Mouse (Mus musculus) left cerebral cortex, adult 8-10 months (tissue): ENCODE results near the gene Rpe. TPM values are rescaled to one million over a fixed set of nuclear protein-coding genes. Genes with fewer than 3 reads are reported as not detected.
"Not testable (repeated sequence)": the region's sequence is repeated elsewhere in the genome, so short reads cannot be mapped to it uniquely, and the experiment has no call there.

Source experiments
- DNase-seq, 2 experiments: peaks; one replicate each; pipeline ENCODE4 v3.0.0; 2022; ENCODE audit warnings: low spot score in 2 of 2
- total RNA-seq, 4 experiments: library from RNA; stranded (reverse); gene quantifications; 2 replicates each; pipeline ENCODE4 v1.2.4; 2022

Rpe gene
- total RNA-seq: 10 to 100 TPM; 30.0 to 36.2 (median 34.8) TPM

DNA sequence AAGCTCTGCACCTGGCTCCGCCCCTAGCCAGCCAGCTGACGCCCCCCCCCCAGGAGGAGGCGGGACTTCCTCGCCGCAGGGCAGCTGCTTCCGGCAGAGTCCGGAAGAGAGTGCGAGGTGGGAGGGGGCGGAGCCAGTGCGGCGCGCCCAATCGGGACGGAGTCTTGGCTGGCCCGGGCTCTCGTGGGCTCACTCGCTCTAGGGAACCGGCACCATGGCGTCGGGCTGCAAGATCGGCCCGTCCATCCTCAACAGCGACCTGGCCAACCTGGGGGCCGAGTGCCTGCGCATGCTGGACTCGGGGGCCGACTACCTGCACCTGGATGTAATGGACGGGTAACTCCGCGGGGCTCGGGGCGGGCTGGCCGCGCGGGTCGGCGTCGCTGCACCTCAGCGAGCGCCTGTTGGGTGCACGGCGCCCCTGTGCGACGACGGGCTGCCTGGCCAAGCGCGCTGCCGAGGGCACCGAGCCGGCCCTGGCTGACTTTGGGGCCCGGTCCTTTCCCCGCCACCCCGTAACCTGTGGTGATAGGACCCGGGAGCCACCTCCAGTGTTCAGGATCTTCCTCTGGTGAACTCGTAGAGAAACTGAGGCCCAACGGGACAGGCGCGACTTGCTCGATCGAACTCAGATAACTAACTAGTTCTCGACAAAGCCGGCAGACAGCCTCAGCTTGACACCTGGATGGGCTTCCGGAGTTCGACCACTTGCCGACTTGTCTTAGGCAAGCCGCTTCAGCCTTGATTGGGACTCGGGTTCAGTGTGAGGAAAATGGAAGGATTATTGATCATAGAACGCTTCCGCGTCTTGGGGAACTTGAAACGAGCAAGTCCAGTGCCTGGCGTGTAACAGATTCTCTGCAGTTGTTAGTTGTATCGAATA, at the start of gene Rpe:
TSS of gene Rpe (plus strand) at position 139 of the 883 bp plus-strand sequence.
- DNase-seq: peak; percentile 82 to 92

DNA sequence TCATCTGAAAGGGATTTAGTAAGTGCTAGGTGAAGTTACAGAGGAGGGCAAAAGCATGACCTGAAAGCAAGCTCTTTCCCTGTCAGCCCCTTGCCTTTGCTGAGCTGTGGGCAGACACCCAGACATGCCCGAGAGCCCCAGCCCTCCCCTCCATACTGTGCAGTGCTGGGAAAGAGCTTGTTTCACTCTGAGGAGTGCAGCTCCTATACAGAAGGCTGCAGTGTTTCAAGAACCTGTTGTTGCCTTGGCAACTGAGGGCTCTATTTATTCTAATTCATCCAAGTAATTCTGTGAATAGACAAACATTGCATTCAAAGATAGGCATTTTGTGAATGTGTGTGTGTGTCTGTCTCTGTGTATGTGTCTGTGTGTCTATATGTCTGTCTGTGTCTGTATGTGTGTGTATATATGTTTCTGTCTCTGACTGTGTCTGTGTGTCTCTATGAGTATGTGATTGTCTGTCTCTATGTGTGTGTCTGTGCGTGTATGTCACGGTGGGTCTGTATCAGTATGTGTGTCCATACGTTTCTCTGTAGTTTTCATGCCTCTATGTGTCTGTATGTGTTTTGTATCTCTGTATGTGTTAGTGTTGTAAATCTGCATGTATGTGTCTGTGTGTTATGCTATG, 45.4 kb upstream of the Rpe start:
- no peak for DNase-seq

DNA sequence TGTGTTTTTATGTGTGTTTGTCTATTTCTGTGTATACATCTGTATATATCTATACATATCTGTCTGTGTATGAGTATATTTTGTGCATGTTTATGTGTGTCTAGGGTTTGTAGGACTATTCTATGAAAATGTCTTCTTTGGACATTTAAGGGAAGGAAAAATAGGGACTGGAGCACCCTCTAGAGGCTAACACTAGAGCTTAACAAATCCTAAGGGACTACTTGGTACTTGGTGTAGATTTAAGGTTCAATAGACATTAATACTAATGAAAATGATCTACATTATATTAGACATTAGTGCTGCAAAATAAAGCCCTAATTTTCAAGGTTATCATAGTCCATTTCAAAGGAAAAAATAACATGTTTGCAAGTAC, 44.9 kb upstream of the Rpe start:
- DNase-seq: no peak

DNA sequence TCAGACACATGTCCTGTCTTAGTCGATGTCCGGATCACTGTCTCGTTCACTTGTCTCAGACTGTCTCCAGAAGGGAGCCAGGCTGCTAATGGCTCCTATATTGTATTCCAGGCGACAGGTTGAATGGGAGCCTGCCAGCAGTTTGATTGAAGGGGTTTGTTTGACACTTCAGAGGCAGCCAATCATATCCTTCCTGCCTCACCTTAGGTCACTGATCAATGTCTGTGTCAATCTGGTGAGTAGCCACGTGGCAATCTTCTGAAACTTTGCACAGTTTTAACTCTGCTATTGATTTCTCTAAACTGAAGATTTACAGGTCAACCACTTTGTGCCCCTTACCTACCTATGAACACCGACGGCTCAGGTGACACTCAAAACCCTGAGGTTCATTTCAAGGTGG, 29.2 kb upstream of the Rpe start:
- no peak for DNase-seq

DNA sequence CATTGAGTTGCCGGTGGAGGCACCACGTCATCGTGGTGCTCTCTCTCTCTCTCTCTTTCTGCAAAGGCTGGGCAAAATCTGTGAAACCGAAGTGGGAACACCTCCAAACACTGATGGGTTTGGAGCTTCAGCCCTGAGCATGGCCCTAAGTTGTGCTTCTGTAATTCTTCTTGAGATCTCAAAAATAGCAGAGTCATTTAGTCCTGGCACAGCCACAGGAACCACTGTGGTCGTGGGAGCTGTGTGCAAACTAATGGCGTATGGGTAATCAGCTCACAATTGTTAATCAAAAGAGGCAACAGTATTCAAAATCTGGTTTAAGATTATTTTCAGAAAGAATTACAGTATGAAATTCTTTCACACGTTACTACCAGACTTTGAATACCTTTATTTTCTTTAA, 27.8 kb upstream of the Rpe start:
- DNase-seq: no peak

DNA sequence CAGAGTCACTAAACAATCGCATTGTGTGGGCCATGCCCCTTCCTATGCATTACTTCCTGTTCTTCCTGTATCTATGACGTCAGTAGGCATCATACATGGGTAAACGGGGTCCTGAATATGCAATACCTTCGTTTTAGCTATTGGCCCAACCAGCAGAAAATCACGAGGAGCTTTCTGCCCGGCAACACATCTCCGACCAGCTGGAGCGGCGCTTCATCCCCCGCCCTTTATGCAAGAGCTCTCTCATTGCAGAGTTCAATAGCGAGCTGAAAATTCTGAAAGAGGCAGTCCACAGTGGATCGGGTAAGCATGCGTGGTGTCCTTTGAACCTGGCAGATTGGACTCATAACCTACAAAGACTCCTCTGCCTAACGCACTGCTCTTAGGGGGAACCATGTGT, 22.7 kb upstream of the Rpe start:
- no peak for DNase-seq

DNA sequence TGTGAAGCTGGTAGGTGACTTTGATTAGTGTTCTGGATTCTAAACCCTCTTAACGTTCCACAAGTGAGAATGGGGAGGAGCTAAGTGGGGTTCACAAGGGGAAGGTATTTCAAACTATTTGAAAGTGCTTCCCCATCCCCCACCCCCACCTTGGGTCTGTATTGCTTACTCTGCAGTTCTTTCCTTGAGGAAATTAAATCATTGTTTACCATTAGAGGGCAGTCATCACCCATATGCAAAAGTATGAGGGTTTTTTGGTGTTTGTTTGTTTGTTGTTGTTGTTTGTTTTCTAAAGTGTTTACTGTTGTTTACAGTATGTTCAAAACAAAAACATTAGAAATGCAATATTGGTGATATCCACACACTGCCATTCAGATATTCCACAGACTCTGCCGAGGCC, 22.0 kb upstream of the Rpe start:
- no peak for DNase-seq

DNA sequence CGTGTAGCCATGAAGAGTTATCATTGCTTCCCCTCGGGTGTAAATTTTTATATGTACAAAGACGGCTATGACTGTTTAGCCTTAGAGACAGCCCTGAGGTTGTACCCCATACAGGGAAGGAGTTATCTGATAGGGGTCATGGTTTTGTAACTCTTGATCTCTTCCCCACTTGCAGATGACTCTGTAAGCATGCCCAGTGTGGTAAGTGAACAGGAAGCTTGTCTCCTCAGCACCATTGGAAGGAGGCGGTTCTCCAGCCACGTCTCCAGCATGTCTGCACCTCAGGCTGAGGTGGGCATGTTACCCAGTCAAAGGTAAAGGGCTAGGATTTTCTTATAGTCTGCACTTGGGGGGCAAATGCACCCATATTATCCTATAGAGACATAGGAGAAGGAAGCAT, 17.7 kb upstream of the Rpe start:
- DNase-seq: no peak

DNA sequence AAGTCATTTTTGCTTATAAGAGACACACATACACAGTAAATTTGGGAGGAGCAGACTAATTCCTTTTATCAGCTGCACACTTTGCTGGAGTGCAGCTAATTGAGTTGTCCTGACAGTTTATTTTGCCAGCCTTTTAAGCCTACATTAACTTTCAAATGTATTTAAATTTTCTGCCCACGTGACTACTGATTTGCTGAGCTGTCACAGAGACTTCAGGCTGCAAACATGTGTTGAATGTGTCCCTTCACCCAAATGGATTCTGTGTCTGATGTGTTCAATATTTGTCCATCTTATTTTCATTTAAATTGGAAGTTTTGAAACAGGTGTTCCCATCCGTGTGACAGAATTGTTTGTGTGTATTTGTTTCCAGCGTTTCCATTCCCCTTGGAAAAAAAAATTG, 8.9 kb upstream of the Rpe start:
- DNase-seq: no peak

DNA sequence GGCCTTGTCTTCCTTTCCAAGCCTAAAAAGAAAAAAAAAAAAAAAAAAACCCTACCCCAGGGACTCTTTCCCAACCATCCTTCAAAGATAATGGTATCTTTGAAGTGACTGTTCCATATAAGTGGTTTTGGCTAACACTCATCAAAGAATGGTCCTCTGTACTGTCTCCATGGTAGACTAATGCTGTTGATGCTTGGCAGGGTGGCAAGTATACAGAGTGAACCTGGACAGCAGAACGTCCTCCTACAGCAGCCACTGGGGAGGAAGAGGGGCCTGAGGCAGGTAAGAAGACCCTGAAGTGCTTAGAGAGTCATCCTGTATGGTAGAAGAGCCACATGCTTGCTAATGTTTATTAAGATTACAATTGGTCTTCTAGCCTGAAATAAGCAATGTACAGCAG, 8.3 kb upstream of the Rpe start:
- no peak for DNase-seq

DNA sequence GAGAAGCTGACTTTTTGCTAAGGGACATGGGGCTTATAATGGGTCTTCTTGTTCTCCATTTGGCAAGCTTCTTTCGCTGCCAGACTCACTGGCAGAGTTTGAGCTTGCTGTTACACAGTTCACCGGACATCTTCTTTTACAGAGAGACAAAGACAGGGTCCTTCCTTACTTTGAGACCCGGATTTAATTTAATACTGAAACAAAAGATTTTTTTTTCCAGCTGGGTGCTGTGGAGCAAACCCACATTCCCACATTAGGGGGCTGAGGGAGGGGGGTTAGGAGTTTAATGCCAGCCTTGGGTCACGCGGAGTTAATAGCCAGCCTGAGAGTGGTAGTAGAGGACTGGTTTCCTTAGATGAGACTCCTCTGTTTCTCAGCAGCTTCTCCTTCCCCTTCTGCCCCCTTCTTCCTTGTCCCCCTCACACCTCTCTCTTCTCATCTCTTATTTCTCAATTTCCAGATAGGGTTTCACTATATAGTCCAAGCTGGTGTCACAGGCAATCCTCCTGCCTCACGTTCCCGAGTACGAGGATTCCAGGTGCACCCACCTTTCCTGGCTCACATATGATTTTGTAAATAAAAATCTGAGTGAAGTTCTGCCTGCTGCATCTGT, 7.7 kb upstream of the Rpe start:
- DNase-seq: no peak

DNA sequence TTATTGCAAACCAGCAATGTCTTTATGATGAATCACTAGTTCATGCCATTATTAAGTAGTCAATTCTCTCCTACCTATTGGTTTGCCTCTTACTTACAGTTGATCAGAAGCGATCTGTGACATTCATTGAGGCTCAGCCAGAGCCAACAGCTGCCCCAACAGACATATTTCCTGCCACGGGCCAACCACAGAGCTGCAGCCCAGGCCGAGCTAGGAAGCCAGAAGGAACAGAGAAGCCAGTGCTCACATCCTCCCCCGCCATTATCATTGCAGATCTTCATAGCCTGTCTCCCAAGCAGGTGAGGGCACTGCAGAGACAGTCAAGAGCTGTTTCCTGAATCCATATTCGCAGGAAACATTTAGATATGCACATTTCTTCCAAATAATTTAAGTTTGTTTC, 6.4 kb upstream of the Rpe start:
- DNase-seq: no peak

DNA sequence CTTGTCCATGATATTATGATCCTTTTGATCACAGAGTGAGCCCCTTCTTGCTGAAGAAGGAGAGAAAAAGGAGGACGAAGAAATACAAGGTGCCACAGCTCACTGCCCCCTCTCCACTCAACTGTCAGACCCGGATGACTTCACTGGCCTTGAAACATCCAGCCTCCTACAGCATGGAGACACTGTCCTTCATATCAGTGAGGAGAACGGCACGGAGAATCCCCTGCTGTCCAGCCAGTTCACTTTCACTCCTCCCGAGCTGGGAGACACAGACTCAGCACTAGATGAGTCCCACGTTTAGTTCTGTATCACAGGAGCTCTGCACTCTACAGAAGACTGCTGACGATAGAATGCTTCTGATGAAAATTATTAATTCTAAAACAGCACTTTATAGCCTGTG, 5.3 kb upstream of the Rpe start:
- no peak for DNase-seq

DNA sequence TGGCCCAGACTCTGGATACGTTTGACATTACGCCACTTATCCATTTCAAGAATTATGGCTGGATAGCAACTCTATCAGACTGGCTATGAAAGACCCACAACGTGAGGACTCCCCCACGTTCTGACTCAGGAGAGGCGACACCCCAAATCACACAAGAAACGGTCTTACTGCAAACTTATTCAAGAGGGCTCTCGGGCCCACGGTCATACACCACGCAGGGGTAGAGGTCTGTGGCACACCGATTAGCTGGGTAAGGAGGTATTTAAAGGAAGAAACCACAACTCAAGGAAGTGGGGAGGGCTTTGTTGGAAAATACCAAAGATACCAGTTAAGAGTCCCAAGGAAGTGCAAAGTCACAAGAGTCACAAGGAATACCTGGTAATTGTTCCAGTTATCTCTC, 1.0 kb upstream of the Rpe start:
- not testable (repeated sequence) for DNase-seq

DNA sequence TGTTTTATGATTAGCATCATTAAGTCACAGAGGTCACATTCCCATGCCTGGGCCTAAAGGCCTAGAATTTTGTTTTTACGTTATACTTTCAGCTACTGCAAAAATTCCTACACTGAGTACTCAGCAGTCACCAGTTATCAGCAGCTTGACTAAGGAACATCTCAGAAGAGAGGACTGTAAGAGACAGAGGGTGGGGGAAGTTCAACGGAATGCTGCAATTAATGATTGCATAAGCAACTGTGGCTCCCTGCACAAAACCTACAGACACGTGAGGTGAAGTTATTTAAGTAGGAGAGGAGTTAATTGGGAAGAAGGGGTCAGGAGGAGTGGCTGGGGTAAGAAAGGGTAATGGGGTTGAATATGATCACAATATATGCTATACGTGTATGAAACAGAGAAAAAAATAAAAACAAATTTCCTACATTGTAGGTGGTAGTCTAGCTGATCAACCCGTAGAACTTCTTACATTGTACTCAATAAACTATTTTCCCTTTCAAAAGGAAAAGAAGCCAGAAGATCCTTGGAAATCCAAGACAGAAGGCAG, 410 bp upstream of the Rpe start:
- no peak for DNase-seq

DNA sequence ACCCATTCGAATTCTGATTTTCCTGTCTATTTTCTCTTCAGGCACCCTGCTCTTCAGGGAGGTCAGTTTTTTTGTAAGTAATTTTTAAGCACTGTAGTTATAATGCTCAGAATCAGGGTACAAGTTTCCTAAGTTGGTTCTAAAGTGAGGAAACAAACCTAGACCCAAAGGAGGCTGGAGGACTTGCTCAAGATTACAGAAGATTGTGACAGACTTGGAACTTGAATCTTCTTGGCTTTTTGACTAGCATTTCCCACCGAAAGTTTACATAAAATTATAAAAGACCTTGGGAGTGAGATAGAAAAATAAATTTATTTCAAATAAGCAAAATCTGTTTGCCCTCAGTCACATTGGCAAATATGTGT, 927 bp downstream of the Rpe start:
- DNase-seq: no peak

DNA sequence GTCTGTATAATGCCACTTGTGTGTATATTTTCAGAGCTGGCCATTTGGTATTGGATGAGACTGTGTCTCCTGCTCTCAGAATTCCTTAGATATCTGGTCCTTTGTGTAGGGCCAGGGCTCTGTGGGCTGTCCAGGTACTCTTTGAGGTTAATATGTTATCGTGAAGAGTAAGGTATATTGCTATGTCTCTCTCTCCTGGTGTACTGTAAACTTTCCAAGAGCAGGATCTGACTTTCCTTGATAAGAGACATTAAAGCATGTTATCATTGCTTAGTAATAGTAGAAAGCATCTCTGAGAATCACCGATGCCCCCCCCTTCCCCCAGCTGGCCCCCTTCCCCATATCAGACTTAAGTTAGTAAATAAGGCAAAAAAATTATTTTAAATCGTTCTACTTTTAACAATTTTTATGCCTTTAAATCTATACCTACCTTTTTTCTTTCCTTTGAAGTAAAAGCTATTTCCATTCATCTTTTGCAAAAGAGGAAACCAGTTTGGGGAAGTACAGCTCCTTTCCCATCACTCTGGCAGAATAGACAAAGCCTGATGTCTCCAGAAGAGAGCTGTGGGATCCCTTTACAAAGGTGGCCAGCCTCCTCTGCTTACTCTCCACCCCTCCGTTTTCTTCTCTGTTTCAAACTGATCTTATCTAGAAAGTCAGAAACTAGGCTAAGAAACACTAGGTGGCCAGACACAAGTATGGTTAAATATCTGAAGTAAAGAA, 2.2 kb downstream of the Rpe start:
- DNase-seq: no peak

DNA sequence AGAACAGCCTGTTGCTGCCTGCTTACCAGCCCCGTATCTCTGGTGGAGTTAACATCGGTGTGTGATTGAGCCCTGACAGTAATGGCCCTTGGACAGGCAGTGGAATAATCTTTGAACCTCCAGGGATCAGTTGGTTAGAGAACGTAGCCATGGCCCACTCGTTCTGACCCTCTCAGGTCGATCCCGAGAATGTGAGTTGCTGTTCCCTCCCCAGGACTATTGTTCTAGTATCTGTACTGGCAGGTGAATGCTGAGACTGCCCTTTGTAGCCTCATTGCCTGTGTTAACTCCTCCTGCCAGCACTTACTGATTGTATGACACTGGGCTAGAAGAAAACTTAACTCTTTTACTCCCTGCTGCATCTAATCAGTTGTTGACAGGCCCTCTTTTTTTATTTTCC, 3.9 kb downstream of the Rpe start:
- DNase-seq: no peak

DNA sequence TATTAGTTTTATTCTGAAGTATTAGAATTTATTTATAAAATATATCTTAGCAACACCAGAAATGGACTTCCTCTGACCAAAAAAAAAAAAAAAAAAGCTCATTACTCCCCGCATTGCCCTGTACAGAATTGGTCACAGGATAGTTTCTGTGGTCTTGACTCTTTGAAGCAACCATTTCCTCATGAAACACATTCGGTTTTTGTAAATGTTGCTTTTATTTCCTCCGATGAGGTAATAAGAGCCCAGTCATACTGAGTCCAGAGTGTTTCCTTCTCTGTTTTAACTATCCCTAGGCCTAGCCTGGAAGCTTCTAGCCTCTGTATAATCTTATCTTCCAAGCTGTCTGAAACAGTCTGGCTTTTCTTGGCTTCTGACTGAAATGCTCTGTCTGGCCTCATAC, 12.2 kb downstream of the Rpe start:
- DNase-seq: no peak

DNA sequence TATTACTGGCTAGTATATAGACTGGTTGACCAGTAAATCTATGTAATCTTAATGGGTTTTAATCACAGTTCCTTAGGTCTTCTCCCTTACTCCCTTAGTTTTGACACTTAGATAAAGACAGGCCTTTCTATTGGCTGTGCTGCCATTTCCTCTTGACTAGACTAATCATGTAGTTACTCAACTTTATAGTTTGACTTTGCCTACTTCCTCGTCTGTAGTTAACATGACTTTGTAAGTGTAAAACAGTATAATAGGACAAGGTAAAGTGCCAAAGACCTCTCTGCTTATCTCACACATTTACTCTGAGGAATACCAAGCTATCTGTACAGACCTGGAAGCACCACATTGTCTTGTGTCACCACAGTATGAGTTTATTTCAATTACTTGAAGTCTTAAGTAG, 29.9 kb downstream of the Rpe start:
- no peak for DNase-seq

DNA sequence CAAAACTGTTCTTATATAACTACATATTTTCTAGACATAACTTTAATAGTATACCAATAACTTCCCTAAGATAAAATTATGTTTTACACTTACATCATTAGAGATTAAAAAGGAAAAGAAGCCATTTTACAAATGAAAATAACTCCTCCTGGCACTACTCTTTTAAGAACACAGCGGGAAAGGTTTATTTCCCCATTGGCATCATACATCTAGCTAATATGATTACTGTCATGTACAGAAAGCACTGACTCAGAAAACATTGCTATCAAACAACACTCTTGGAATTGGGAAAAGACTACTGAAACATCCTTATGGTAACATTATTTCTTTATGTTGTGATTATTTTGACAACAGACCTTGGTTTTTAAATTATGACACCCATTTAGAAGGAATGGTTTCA, 68.1 kb downstream of the Rpe start:
- no peak for DNase-seq
